ENCODE assay signal across 9 mouse cellular contexts in genomic region chr9:41147203-41147842, GRCm38 (mm10). TPM values are rescaled to one million over a fixed set of nuclear protein-coding genes. Genes with fewer than 3 reads are reported as not detected.
DNase-seq lines count a peak whose midpoint lies in the region; ATAC-seq and TF ChIP-seq lines count a peak whose summit lies in the region.
"Had no signal": no experiment of that assay in that cellular context is flagged by ENCODE, and none has a peak within 500 bp of the region (broad histone marks: within the 10 kb centered on the region; RNA-seq: fewer than 3 reads in every experiment).

No protein-coding gene starts in this region.

- 37% methylated on average over 13 of the region's 13 CpGs for WGBS in intestine, postnatal 0 days

- H3K27ac ChIP-seq in gastrocnemius, adult 2 months, result 0 out of 2 replicates have a peak overlapping the region, but pooled peaks have one; percentile 6
- H3K27ac ChIP-seq in brown adipose tissue, adult 24 weeks (replicated peaks; ENCODE audit: low read depth, low read length), result no peak overlapping the region; the same call in 1 of the 2 replicates
- peak overlapping the region; percentile 35; the same call in 1 of the 2 replicates for H3K27ac ChIP-seq in intestine, postnatal 0 days (ENCODE audit: low read depth, low read length)
- H3K27ac ChIP-seq: liver, embryonic 14.5 days had no signal

- H3K9ac ChIP-seq in intestine, postnatal 0 days (ENCODE audit: low read depth, low read length), result no peak overlapping the region
- H3K9ac ChIP-seq: liver, embryonic 14.5 days had no signal

- H3K36me3 ChIP-seq in intestine, postnatal 0 days (ENCODE audit: control insufficient read depth, insufficient read depth), result no peaks in the 10 kb centered on the region

- H3K4me1 ChIP-seq in brown adipose tissue, adult 24 weeks (ENCODE audit: control insufficient read depth, insufficient read depth, insufficient read length, low read length), result 0 out of 2 replicates have a peak, but pooled peaks cover 6% of the 10 kb centered on the region
- H3K4me1 ChIP-seq in intestine, postnatal 0 days (replicated peaks; ENCODE audit: control insufficient read depth, insufficient read depth, low read length), result no peaks in the 10 kb centered on the region

- H3K9me3 ChIP-seq in intestine, postnatal 0 days (ENCODE audit: control insufficient read depth), result no peaks in the 10 kb centered on the region

- H3K4me3 ChIP-seq in gastrocnemius, adult 2 months, result peak overlapping the region; percentile 61
- peak overlapping the region; percentile 24 for H3K4me3 ChIP-seq in brown adipose tissue, adult 24 weeks (ENCODE audit: insufficient read depth, low read depth, low read length)
- no peak overlapping the region for H3K4me3 ChIP-seq in intestine, postnatal 0 days (ENCODE audit: low read depth, low read length)

- DNase-seq in gastrocnemius, adult 2 months, result no peak
- DNase-seq in gastrocnemius, postnatal 4 days (ENCODE audit: low spot score in 2 of 2), result no peak
- peak; percentile 70 for DNase-seq in lung, postnatal 14 days
- DNase-seq in ovary, adult 18-20 months (ENCODE audit: low spot score), result no peak
- no peak for DNase-seq in adrenal gland, adult (ENCODE audit: inconsistent age in 2 of 2, low spot score in 1 of 2)
- no peak for DNase-seq in urinary bladder, postnatal 4 days (ENCODE audit: low spot score in 2 of 2)

- ATAC-seq in intestine, postnatal 0 days, result no peak

- H3K27me3 ChIP-seq in intestine, postnatal 0 days (replicated peaks; ENCODE audit: control insufficient read depth, insufficient read depth, low read length), result no peaks in the 10 kb centered on the region

- intact Hi-C loops in gastrocnemius, adult 2 months (cut with DNase I), result no loop called here

- no peak for TF ChIP-seq CTCF in gastrocnemius, adult 2 months (IDR thresholded peaks at IDR 0.05)
- no peak for TF ChIP-seq CTCF in intestine, postnatal 0 days (IDR thresholded peaks at IDR 0.05; ENCODE audit: low read depth)

- peak overlapping the region; percentile 49 for H3K4me2 ChIP-seq in intestine, postnatal 0 days (replicated peaks; ENCODE audit: low read depth)

RNA-seq across cellular contexts. Expression of gene Ubash3b, which starts 14.2 kb away (rescaled TPM):
- under 1 TPM; 0.33 to 0.45 TPM for total RNA-seq in gastrocnemius, adult 2 months (2021)
- total RNA-seq in gastrocnemius, postnatal 4 days (2021), result 1 to 10 TPM; 5.3 to 5.6 TPM
- 0.87 and 1.0 TPM in 2 replicates for polyA plus RNA-seq in brown adipose tissue, adult 24 weeks (2012; ENCODE audit: insufficient read depth, insufficient read length, missing spikeins)
- polyA plus RNA-seq in intestine, postnatal 0 days (2015; fragmentation: Nextera tagmentation; extraction: Ambion mirVana), result 6.3 and 7.2 TPM in 2 replicates

Comparison
In these comparisons a context has a peak if more than half of its experiments do, and no peak if none do; other contexts are left out.
1. RNA of gene Ubash3b, which starts 14.2 kb away (total RNA-seq): 5.3 to 5.6 TPM in gastrocnemius, postnatal 4 days; 0.33 to 0.45 TPM in gastrocnemius, adult 2 months; every median in the first group is over 4 times any median in the second.